Mouse (Mus musculus) G1E (cell line): ENCODE data around the gene Mylk4.

Source experiments
- CTCF ChIP-seq: IDR thresholded peaks from 2 replicates; pipeline ENCODE4 v1.5.1; 2012; ENCODE audit warnings: low read depth, low read length, inconsistent platforms, mixed read lengths
- GATA1 ChIP-seq: IDR thresholded peaks from 2 replicates; pipeline ENCODE4 v1.6.1; 2012; ENCODE audit warnings: borderline replicate concordance, low read length, inconsistent platforms, mixed read lengths
- TAL1 ChIP-seq: conservative IDR thresholded peaks from 2 replicates; pipeline ENCODE4 v1.6.1; 2012; ENCODE audit warnings: low read depth, low read length, inconsistent platforms, mixed read lengths

GRCm38 (mm10) chr13:32717709-32718108 is 66.0 kb downstream of the Mylk4 start:
- no peak for TF ChIP-seq CTCF
- no peak for TF ChIP-seq TAL1
- no peak for TF ChIP-seq GATA1
